Mouse (Mus musculus) hindbrain, embryonic 13.5 days (tissue): ENCODE measurements around the gene Becn1. TPM values are rescaled to one million over a fixed set of nuclear protein-coding genes. Genes with fewer than 3 reads are reported as not detected.
"Not testable (repeated sequence)": the region's sequence is repeated elsewhere in the genome, so short reads cannot be mapped to it uniquely, and the experiment has no call there.

Experiments
- ATAC-seq: fragments of 200-750 bp; cut with Nextera tagmentation; 2 replicates; pipeline ENCODE4 v1.8.0; 2017; ENCODE audit warnings: moderate TSS enrichment; ENCODE audit not compliant: low FRiP score
- H3K27ac ChIP-seq: fragments of 300-500 bp; sonication (generic); 2 replicates; pipeline ENCODE4 v1.5.1; 2015; ENCODE audit warnings: inconsistent platforms, mild to moderate bottlenecking, moderate library complexity
- H3K27me3 ChIP-seq: fragments of 300-500 bp; sonication (generic); 2 replicates; pipeline ENCODE4 v1.6.1; 2015; ENCODE audit warnings: mild to moderate bottlenecking, inconsistent platforms
- H3K36me3 ChIP-seq: fragments of 300-500 bp; sonication (generic); 2 replicates; pipeline ENCODE4 v1.6.1; 2015; ENCODE audit warnings: mild to moderate bottlenecking, inconsistent platforms
- H3K4me1 ChIP-seq: fragments of 300-500 bp; sonication (generic); replicated peaks from 2 replicates; pipeline ENCODE4 v1.6.1; 2015; ENCODE audit warnings: inconsistent platforms
- H3K4me2 ChIP-seq: fragments of 300-500 bp; sonication (generic); 2 replicates; pipeline ENCODE4 v1.6.1; 2015; ENCODE audit warnings: inconsistent platforms, mild to moderate bottlenecking, moderate library complexity
- H3K4me3 ChIP-seq: fragments of 300-500 bp; sonication (generic); 2 replicates; pipeline ENCODE4 v1.5.1; 2015; ENCODE audit warnings: mild to moderate bottlenecking, inconsistent platforms
- H3K9ac ChIP-seq: fragments of 300-500 bp; sonication (generic); 2 replicates; pipeline ENCODE4 v1.6.1; 2015; ENCODE audit warnings: mild to moderate bottlenecking, inconsistent platforms
- H3K9me3 ChIP-seq: fragments of 300-500 bp; sonication (generic); 2 replicates; pipeline ENCODE4 v1.6.1; 2016; ENCODE audit warnings: inconsistent platforms
- WGBS: fragments of 180-500 bp; shearing (Covaris S2); methylation state at CpG from one replicate; pipeline ENCODE4 v1.1.7; 2015; 5-methylcytosine and 5-hydroxymethylcytosine counted together
- polyA plus RNA-seq: library from polyadenylated mRNA; unstranded; fragments of >200 nt; fragmentation: Nextera tagmentation; extraction: Ambion mirVana; gene quantifications from 2 replicates; pipeline ENCODE4 v1.2.1, GENCODE M21; 2015

Gene Becn1
- polyA plus RNA-seq, 1 experiment from 2014 or later = 166 TPM

DNA sequence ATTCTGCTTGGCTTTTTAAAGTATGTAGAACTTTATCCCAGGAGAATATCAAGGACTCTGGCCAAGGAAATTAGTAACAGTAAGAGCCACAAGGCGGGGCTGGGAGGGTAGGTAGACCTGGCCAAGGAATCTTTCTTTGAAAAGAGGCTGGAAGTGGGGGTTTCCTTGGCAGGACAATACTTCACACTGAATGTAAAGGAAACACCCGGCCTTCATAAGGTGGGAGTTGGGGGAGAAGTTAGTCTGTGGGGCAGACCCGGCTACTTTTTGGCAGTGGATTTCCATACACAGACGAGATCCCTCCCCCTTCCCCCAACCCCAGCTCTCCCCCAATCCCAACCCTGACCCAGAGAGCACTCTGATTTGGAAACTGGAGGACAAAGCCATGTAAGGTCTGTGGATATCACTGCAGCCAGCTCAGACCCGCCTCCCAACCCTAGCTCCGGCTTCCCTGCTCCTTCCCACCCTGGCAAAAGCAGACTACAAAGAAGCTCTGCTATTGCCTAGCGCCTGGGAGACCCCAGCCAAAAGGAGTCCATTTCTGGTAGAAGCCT, 28.4 kb upstream of the Becn1 start, which contains the start of gene Aoc3:
Gene Aoc3 (plus strand): TSS at position 235 of the 554 bp plus-strand sequence.
- no peaks in the 10 kb centered on the region for H3K9me3 ChIP-seq
- no peaks in the 10 kb centered on the region for H3K27me3 ChIP-seq
- H3K4me2 ChIP-seq = no peak within 1 kb of the TSS
- no peak within 1 kb of the TSS for H3K4me3 ChIP-seq
- no peak within 1 kb of the TSS for H3K9ac ChIP-seq
- peaks cover 12% of the 10 kb centered on the region for H3K36me3 ChIP-seq
- peaks cover 16% of the 10 kb centered on the region for H3K4me1 ChIP-seq
- no peak within 1 kb of the TSS for H3K27ac ChIP-seq
- WGBS = 72% methylated on average over 7 of the region's 7 CpGs
- ATAC-seq = no peak

DNA sequence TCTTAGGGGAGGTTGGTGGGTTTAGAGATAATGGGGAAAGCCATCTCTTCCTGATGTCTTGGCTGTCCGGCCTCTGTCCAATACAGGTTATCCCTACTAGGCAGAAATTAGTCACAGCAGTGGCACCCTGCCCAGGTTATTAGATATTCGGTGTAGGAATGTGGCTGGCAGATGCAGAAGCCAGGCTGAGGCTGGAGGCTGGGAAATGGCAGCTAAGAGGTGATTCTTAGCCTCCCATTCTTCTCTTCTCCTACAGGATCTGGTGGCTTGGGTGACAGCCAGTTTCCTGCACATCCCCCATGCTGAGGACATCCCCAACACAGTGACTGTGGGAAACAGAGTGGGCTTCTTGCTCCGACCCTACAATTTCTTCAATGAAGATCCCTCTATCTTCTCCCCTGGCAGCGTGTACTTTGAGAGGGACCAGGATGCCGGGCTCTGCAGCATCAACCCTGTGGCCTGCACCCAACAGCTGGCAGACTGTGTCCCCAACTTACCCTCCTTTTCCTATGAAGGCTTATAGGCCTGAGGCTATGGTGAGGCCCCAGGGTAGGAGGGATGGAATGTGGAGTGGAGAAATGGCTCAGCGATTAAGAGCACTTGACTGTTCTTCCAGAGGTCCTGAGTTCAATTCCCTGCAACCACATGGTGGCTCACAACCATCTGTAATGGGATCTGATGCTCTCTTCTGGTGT, 27.0 kb upstream of the Becn1 start:
- peaks cover 9% of the 10 kb centered on the region for H3K4me1 ChIP-seq
- no peak overlapping the region for H3K4me2 ChIP-seq
- H3K4me3 ChIP-seq = no peak overlapping the region
- H3K9me3 ChIP-seq = no peaks in the 10 kb centered on the region
- no peak overlapping the region; the same call in 1 of the 2 replicates for H3K9ac ChIP-seq
- no peak overlapping the region for H3K27ac ChIP-seq
- peaks cover 25% of the 10 kb centered on the region for H3K36me3 ChIP-seq
- WGBS = 87% methylated on average over 6 of the region's 6 CpGs
- no peak for ATAC-seq
- no peaks in the 10 kb centered on the region for H3K27me3 ChIP-seq

DNA sequence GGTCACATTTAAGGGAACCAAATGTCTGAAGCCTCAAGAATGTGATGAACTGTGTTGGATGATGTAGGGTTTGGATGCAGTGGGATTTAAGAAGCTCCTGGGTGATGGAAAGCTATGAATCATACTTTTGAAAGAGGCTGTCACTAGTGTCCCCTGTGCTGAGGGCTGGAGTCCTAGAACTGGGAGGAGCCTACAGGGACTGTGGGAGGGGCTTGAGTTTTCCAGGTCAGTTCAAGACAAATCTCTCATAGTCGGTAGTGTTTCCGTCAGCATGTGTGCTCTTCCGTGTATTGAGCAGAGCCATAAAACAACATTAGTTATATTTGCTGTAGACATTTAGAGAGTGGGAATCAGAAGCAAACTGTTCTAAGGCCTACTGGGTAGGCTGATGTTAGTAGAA, 25.2 kb upstream of the Becn1 start:
- no peaks in the 10 kb centered on the region for H3K27me3 ChIP-seq
- ATAC-seq = no peak
- H3K9ac ChIP-seq = no peak overlapping the region
- H3K27ac ChIP-seq = no peak overlapping the region
- 52% methylated on average over 3 of the region's 3 CpGs for WGBS
- H3K9me3 ChIP-seq = no peaks in the 10 kb centered on the region
- peaks cover 43% of the 10 kb centered on the region for H3K36me3 ChIP-seq
- no peak overlapping the region for H3K4me2 ChIP-seq
- H3K4me3 ChIP-seq = no peak overlapping the region
- H3K4me1 ChIP-seq = 0 out of 2 replicates have a peak, but pooled peaks cover 6% of the 10 kb centered on the region

DNA sequence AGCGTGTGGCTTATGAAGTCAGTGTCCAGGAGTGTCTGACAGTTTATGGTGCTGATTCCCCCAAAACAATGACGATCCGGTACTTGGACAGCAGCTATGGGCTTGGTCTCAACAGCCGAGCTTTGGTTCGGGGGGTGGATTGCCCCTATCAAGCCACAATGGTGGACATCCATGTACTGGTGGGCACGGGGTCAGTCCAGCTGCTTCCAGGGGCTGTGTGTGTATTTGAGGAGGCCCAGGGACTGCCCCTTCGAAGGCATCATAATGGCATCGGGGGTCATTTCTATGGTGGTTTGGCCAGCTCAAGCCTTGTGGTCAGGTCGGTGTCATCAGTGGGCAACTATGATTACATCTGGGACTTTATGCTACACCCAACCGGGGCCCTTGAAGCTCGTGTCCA, 24.1 kb upstream of the Becn1 start:
- no peak overlapping the region for H3K4me3 ChIP-seq
- no peak for ATAC-seq
- H3K36me3 ChIP-seq = peaks cover 54% of the 10 kb centered on the region
- 88% methylated on average over 11 of the region's 11 CpGs for WGBS
- H3K9ac ChIP-seq = no peak overlapping the region
- no peaks in the 10 kb centered on the region for H3K27me3 ChIP-seq
- no peaks in the 10 kb centered on the region for H3K9me3 ChIP-seq
- 0 out of 2 replicates have a peak, but pooled peaks cover 6% of the 10 kb centered on the region for H3K4me1 ChIP-seq
- no peak overlapping the region for H3K4me2 ChIP-seq
- H3K27ac ChIP-seq = no peak overlapping the region

DNA sequence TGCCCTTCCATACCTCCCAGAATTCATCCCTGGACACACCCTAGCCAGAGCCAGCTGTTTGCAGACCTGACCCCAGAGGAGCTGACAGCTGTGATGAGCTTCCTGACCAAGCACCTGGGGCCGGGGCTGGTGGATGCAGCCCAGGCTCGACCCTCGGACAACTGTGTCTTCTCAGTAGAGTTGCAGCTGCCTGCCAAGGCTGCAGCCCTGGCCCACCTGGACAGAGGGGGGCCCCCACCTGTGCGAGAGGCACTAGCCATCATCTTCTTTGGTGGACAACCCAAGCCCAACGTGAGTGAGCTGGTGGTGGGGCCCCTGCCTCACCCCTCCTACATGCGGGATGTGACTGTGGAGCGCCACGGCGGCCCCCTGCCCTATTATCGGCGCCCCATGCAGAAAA, 23.1 kb upstream of the Becn1 start:
- H3K9me3 ChIP-seq, H3K27ac ChIP-seq, H3K4me1 ChIP-seq, H3K4me3 ChIP-seq, H3K27me3 ChIP-seq, H3K9ac ChIP-seq, H3K4me2 ChIP-seq, ATAC-seq: not testable (repeated sequence)
- WGBS = 95% methylated on average over 11 of the region's 11 CpGs
- peaks cover 64% of the 10 kb centered on the region for H3K36me3 ChIP-seq

DNA sequence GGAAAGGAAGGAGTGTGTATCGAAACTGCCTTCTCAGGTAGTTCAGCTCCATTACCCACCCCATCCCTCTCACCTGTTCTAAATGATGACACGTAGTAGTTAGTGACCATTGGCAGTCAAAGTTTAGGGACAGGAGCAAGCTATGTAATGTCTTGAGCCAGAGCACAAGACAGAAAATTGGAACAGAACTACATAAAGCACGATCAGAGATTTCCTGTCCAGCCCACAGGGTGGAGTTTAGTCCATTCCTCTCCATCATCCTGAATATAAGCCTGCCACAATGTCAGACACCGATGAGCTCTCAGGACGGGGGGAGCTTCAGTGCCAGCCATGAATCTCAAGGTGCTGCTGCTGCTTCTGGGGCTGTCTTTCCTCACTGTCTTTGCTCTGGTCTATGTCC, 22.7 kb upstream of the Becn1 start, which contains the start of gene Aoc2:
Gene Aoc2 (plus strand): TSS at position 301 of the 400 bp plus-strand sequence.
- peaks cover 68% of the 10 kb centered on the region for H3K36me3 ChIP-seq
- ATAC-seq = no peak
- H3K4me2 ChIP-seq = no peak within 1 kb of the TSS

DNA sequence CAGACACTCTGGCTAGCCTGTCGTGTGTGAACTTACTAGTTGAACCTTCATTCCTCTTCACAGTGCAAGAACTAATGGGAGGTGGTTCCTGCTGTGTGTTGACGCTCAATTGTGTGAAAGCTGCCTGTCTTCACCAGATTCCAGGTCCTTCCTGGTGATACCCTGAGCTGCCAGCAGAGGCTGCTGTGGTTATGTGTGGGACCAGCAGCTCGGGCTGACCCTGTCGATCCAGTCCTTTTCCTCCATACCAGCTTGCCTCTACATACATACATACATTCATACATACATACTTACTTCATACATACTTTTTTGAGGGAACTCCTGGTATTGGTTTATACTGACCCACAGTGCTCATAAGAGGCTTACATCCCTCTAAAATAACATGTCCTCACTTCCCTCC, 21.5 kb upstream of the Becn1 start:
- no peak overlapping the region for H3K4me2 ChIP-seq
- no peak overlapping the region for H3K9ac ChIP-seq
- H3K27me3 ChIP-seq = no peaks in the 10 kb centered on the region
- no peaks in the 10 kb centered on the region for H3K9me3 ChIP-seq
- H3K4me3 ChIP-seq = no peak overlapping the region
- ATAC-seq = 0 out of 2 replicates have a peak, but pooled peaks have one; percentile 28
- H3K27ac ChIP-seq = no peak overlapping the region
- H3K36me3 ChIP-seq = peaks cover 80% of the 10 kb centered on the region
- no peaks in the 10 kb centered on the region for H3K4me1 ChIP-seq
- 17% methylated on average over 4 of the region's 4 CpGs for WGBS

More for the DNA sequence above, 22.7 kb upstream of the Becn1 start, which contains the start of gene Aoc2:
- H3K4me3 ChIP-seq = no peak within 1 kb of the TSS
- H3K9ac ChIP-seq = no peak within 1 kb of the TSS
- no peak within 1 kb of the TSS for H3K27ac ChIP-seq
- H3K27me3 ChIP-seq = no peaks in the 10 kb centered on the region
- 0 out of 2 replicates have a peak, but pooled peaks cover 6% of the 10 kb centered on the region for H3K4me1 ChIP-seq
- WGBS = 91% methylated on average over 5 of the region's 5 CpGs
- no peaks in the 10 kb centered on the region for H3K9me3 ChIP-seq

DNA sequence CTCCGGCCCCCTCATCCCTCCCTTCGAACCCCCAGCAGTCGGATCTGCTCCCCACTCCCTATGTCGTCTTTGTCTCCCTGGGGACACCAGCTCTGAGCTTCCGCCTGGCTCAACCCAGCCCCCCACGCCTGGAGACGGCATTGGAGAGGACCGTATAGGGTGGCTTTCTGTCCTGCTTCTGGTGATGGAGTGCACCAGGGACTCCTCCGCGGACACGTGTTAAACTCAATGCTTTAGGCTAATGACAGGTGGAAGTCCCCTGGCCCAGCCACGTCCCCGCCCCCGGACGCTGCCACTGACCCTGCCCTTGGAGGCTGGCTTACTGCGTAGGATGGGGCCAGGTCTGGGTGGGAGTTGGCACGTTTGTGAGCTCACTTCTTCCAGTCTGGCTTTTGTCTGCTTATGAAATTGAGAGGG, 14.4 kb upstream of the Becn1 start:
- Histone ChIP-seq H3K9ac (peak overlapping the region; percentile 87), H3K4me3 (peak overlapping the region; percentile 99), H3K9me3 (no peaks in the 10 kb centered on the region), H3K4me1 (peaks cover 23% of the 10 kb centered on the region), H3K4me2 (peak overlapping the region; percentile 100), H3K27ac (peak overlapping the region; percentile 86), H3K36me3 (peaks cover 36% of the 10 kb centered on the region), H3K27me3 (no peaks in the 10 kb centered on the region)
- WGBS = 2% methylated on average over 17 of the region's 17 CpGs
- ATAC-seq = peak; percentile 72; the same call in 1 of the 2 replicates

DNA sequence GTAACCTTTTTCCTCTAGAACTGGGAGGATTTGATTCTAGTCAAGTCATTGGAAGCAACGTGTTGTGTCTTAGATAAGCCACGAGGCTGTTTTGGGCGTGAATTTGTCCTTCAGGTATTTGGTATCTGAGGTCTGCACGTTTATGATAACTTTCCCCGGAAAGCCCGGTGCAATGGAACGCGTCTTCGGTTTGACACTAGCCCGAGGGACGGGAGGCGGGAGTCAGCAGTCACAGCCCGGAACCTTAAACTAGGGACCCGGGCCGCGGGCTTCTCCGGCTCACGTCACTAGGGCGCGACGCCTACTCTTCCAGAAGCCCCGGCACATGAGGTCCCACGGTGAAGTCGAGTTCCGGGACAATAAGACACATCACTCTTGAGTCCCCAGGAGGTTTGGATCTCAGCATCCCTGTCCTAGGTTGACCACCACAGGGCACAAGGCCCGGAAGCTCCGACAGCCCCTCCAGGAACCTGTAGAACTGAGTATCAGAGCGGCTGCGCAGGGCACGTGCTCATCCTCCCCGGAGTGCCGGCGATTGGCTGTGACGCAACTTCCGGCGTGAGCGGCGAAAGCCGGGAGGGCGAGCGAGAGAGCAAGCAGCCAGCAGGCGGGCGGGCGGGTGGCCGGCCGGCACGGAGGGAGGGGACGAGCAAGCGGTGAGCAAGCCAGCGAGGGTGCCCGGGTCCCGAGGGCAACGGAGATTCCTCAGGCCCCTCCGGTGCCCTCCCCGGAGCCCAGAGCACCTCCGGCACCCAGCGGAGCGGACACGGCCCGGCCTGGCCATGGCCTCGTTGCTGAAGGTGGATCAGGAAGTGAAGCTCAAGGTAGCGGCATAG, 13.8 kb upstream of the Becn1 start, which contains the start of gene Psme3:
Gene Psme3 (plus strand): TSS at position 549 of the 836 bp plus-strand sequence.
- H3K27ac ChIP-seq = peak within 1 kb of the TSS; percentile 86
- H3K27me3 ChIP-seq = no peaks in the 10 kb centered on the region
- H3K9ac ChIP-seq = peak within 1 kb of the TSS; percentile 87
- H3K4me1 ChIP-seq = peaks cover 23% of the 10 kb centered on the region
- no peaks in the 10 kb centered on the region for H3K9me3 ChIP-seq
- WGBS = under 1% methylated on average over 61 of the region's 62 CpGs
- ATAC-seq = peak; percentile 95
- peak within 1 kb of the TSS; percentile 100 for H3K4me2 ChIP-seq
- H3K4me3 ChIP-seq = peak within 1 kb of the TSS; percentile 99
- peaks cover 29% of the 10 kb centered on the region for H3K36me3 ChIP-seq

DNA sequence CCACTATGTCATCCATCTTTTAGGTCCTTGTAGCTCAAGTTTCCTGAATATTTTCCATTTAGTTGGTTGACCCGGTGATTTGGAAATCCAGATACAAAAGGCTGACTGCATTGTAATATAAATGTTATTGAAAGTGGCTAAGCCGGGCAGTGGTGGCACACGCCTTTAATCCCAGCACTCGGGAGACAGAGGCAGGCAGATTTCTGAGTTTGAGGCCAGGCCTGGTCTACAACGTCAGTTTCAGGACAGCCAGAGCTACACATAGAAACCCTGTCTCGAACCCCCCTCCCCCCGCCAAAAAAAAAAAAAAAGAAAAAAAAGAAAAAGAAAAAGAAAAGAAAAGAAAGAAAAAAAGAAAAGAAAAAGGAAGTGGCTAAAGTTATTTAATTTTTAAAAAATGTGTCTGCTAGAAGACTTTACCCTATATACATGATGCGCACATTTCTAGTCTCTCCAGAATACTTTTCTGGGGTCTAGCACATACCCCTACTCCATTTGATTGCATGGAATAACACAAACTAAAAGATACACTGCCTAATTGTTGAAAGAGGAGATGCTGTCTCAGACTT, 13.1 kb upstream of the Becn1 start:
- 91% methylated on average over 8 of the region's 8 CpGs for WGBS
- Histone ChIP-seq H3K4me2 (peak overlapping the region; percentile 100), H3K27me3 (0 out of 2 replicates have a peak, but pooled peaks cover 2% of the 10 kb centered on the region), H3K9me3 (no peaks in the 10 kb centered on the region), H3K36me3 (peaks cover 22% of the 10 kb centered on the region), H3K9ac (peak overlapping the region; percentile 87), H3K27ac (peak overlapping the region; percentile 86), H3K4me1 (peaks cover 23% of the 10 kb centered on the region), H3K4me3 (peak overlapping the region; percentile 99)
- no peak for ATAC-seq

DNA sequence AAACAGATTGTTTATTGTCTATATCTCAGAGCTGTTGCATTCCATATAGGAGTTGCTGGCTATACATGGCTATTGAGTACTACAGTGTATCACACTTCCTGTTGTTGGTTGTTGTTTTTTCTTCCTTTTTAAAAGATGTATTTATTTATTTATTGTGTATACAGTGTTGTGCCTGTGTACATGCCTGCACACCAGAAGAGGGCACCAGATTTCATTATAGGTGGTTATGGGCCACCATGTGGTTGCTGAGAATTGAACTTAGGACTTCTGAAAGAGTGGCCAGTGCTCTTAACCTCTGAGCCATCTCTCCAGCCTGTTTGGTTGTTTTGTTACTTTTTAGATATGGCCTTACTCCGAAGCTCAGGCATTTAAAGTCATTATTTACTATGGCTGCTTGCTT, 12.5 kb upstream of the Becn1 start:
- 97% methylated on average over 1 of the region's 1 CpGs for WGBS
- peaks cover 16% of the 10 kb centered on the region for H3K36me3 ChIP-seq

DNA sequence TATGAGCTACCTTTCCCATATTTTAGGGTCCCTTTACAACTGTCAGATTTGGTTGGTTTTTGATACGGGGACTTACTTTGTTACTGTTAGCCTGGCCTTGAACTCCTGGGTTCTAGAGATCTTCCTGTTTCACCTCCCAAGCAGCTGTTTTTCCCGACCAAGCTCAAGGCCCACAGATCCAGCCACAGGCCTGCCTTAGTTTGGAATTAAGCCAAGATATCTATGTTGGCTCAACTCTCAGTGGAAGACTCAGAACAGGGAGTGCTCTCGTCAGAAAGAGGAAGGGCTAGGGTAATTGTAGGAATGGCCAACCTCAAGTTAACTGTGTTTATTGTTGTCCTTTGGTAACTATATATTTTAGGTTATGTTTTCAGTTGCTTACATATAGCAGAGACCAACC, 10.1 kb upstream of the Becn1 start:
- no peak for ATAC-seq
- peaks cover 8% of the 10 kb centered on the region; the same call in 1 of the 2 replicates for H3K27me3 ChIP-seq
- H3K9ac ChIP-seq = no peak overlapping the region
- H3K4me2 ChIP-seq = no peak overlapping the region
- no peak overlapping the region for H3K27ac ChIP-seq
- WGBS = 79% methylated on average over 3 of the region's 3 CpGs
- H3K4me1 ChIP-seq = peaks cover 12% of the 10 kb centered on the region
- H3K36me3 ChIP-seq = no peaks in the 10 kb centered on the region
- no peaks in the 10 kb centered on the region for H3K9me3 ChIP-seq
- no peak overlapping the region for H3K4me3 ChIP-seq

More for the DNA sequence above, 12.5 kb upstream of the Becn1 start:
- Histone ChIP-seq H3K4me1 (peaks cover 23% of the 10 kb centered on the region), H3K9ac (no peak overlapping the region), H3K4me3 (no peak overlapping the region), H3K27ac (no peak overlapping the region), H3K9me3 (no peaks in the 10 kb centered on the region), H3K27me3 (0 out of 2 replicates have a peak, but pooled peaks cover 3% of the 10 kb centered on the region), H3K4me2 (no peak overlapping the region)
- ATAC-seq = no peak
